Mouse (Mus musculus): Measurements from ENCODE around the gene Pip4k2c.
"Not testable (repeated sequence)": the region's sequence is repeated elsewhere in the genome, so short reads cannot be mapped to it uniquely, and the experiment has no call there.

- not testable (repeated sequence) for TF ChIP-seq GATA1, TAL1 (IDR thresholded peaks at IDR 0.05; ENCODE audit: low read length)
Observed at GRCm38 (mm10) chr10:127162771-127163261, 48.6 kb downstream of the Pip4k2c start.
